Mouse (Mus musculus) kidney, postnatal 10 days (tissue): Measurements from ENCODE around the gene Clpp.

ENCODE experiments used
- DNase-seq: peaks from one replicate; pipeline ENCODE4 v3.0.0; 2021; ENCODE audit warnings: mixed read lengths

Gene Clpp

GRCm38 (mm10) chr17:56988441-56988840, 1.7 kb upstream of the Clpp start:
- DNase-seq: no peak

GRCm38 (mm10) chr17:56988921-56989430, 1.1 kb upstream of the Clpp start:
- no peak for DNase-seq

- DNase-seq: peak; percentile 83
Measured at GRCm38 (mm10) chr17:56989467-56990114, 514 bp upstream of the Clpp start.

- DNase-seq: no peak
Measured at GRCm38 (mm10) chr17:56990966-56991365, 861 bp downstream of the Clpp start.

GRCm38 (mm10) chr17:56995046-56995445, 4.9 kb downstream of the Clpp start:
- no peak for DNase-seq

- DNase-seq: no peak
Measured at GRCm38 (mm10) chr17:56996506-56996905, 6.4 kb downstream of the Clpp start.

- peak; percentile 97 for DNase-seq
Measured at GRCm38 (mm10) chr17:56997029-56997667, 7.0 kb downstream of the Clpp start, which contains the start of gene Alkbh7. Alkbh7 (plus strand) TSS chr17:56997339.

- DNase-seq: no peak
Measured at GRCm38 (mm10) chr17:56999414-56999813, 9.3 kb downstream of the Clpp start.

- no peak for DNase-seq
Measured at GRCm38 (mm10) chr17:56999968-57000609, 10.0 kb downstream of the Clpp start, which contains the start of gene Pspn. Pspn (minus strand) TSS chr17:57000018.

- DNase-seq: no peak
Measured at GRCm38 (mm10) chr17:57001228-57001627, 11.1 kb downstream of the Clpp start.

- no peak for DNase-seq
Measured at GRCm38 (mm10) chr17:57003994-57004393, 13.9 kb downstream of the Clpp start.

- DNase-seq: no peak
Measured at GRCm38 (mm10) chr17:57007137-57007905, 17.2 kb downstream of the Clpp start.

GRCm38 (mm10) chr17:57010911-57011235, 20.8 kb downstream of the Clpp start:
- DNase-seq: no peak

GRCm38 (mm10) chr17:57011236-57012141, 21.4 kb downstream of the Clpp start, which contains the start of the genes Gtf2f1 and Gm17949:
Gtf2f1 (minus strand) TSS chr17:57011288.
Gm17949 (plus strand) TSS chr17:57011469.
- DNase-seq: peak; percentile 97

- DNase-seq: peak; percentile 20
Measured at GRCm38 (mm10) chr17:57012245-57012795, 22.2 kb downstream of the Clpp start.

GRCm38 (mm10) chr17:57019693-57020092, 29.6 kb downstream of the Clpp start:
- no peak for DNase-seq

GRCm38 (mm10) chr17:57020960-57021359, 30.9 kb downstream of the Clpp start:
- no peak for DNase-seq

- DNase-seq: no peak
Measured at GRCm38 (mm10) chr17:57027471-57027870, 37.4 kb downstream of the Clpp start.

- DNase-seq: peak; percentile 31
Measured at GRCm38 (mm10) chr17:57029691-57030090, 39.6 kb downstream of the Clpp start.

GRCm38 (mm10) chr17:57030931-57031660, 41.0 kb downstream of the Clpp start, which contains the start of gene Khsrp:
Khsrp (minus strand) TSS chr17:57031522.
- DNase-seq: peak; percentile 72
